Mouse (Mus musculus) CH12.LX (cell line): ENCODE results near the gene Gatad2a. TPM values are rescaled to one million over a fixed set of nuclear protein-coding genes. Genes with fewer than 3 reads are reported as not detected.

Source experiments
- DNase-seq: peaks from one replicate; pipeline ENCODE4 v3.0.0-alpha.2; 2013; ENCODE audit errors: extremely low read depth
- H3K27ac ChIP-seq: 2 replicates; pipeline ENCODE4 v1.5.1; 2012; ENCODE audit warnings: low read depth, mild to moderate bottlenecking, control low read depth, moderate library complexity; ENCODE audit not compliant: insufficient read depth
- H3K27me3 ChIP-seq: replicated peaks from 2 replicates; pipeline ENCODE3; 2012; ENCODE audit warnings: inconsistent platforms
- H3K36me3 ChIP-seq, 2 experiments: replicated peaks in 1 of 2; 2 replicates each; pipeline versions ENCODE3 to v1.6.1; 2012; ENCODE audit warnings: inconsistent platforms in 1 of 2, low read length in 1 of 2, mild to moderate bottlenecking in 1 of 2, mixed read lengths in 1 of 2, moderate library complexity in 1 of 2; ENCODE audit not compliant: control insufficient read depth in 1 of 2, insufficient read depth in 1 of 2
- H3K4me1 ChIP-seq, 2 experiments: 2 replicates each; pipeline ENCODE4 v1.6.1; 2012; ENCODE audit warnings: inconsistent platforms in 1 of 2, moderate library complexity in 1 of 2; ENCODE audit not compliant: insufficient read depth in 2 of 2, control insufficient read depth in 1 of 2
- H3K4me2 ChIP-seq: 2 replicates; pipeline ENCODE4 v1.6.1; 2012; ENCODE audit warnings: low read depth, mild to moderate bottlenecking, control low read depth; ENCODE audit not compliant: poor library complexity, insufficient read depth, severe bottlenecking
- H3K4me3 ChIP-seq, 3 experiments: fragments of 150-350 bp in 1 of 3; sonication (generic) in 1 of 3; replicated peaks in 1 of 3; 2 replicates each; pipeline versions ENCODE3 to v1.5.1; 2011 to 2012; ENCODE audit warnings: low read depth in 2 of 3, low read length in 2 of 3, mild to moderate bottlenecking in 2 of 3, moderate library complexity in 2 of 3, control low read depth in 1 of 3, improper control_type of control experiment in 1 of 3, inconsistent platforms in 1 of 3, mixed read lengths in 1 of 3; ENCODE audit not compliant: poor library complexity in 1 of 3
- H3K79me2 ChIP-seq: replicated peaks from 2 replicates; pipeline ENCODE4 v1.6.1; 2012; ENCODE audit warnings: mild to moderate bottlenecking, moderate library complexity; ENCODE audit not compliant: control insufficient read depth, poor library complexity, insufficient read depth, severe bottlenecking; ENCODE audit errors: extremely low read depth
- H3K9ac ChIP-seq: 2 replicates; pipeline ENCODE4 v1.6.1; 2012; ENCODE audit warnings: low read depth, mild to moderate bottlenecking, control low read depth, moderate library complexity; ENCODE audit not compliant: insufficient read depth
- H3K9me3 ChIP-seq: replicated peaks from 2 replicates; pipeline ENCODE3; 2012; ENCODE audit warnings: low read length, inconsistent platforms, mixed read lengths
- CTCF ChIP-seq, 2 experiments: IDR thresholded peaks in 1 of 2; conservative IDR thresholded peaks in 1 of 2; 2 replicates each; pipeline ENCODE4 v1.5.1; 2011 to 2012; ENCODE audit warnings: low read depth in 2 of 2, low read length in 2 of 2, improper control_type of control experiment in 1 of 2, inconsistent platforms in 1 of 2, mild to moderate bottlenecking in 1 of 2, moderate library complexity in 1 of 2
- RAD21 ChIP-seq: IDR thresholded peaks from 2 replicates; pipeline ENCODE4 v1.6.1; 2011; ENCODE audit warnings: low read depth, mild to moderate bottlenecking, low read length, improper control_type of control experiment, moderate library complexity
- SMC3 ChIP-seq: IDR thresholded peaks from 2 replicates; pipeline ENCODE4 v1.6.1; 2011; ENCODE audit warnings: low read depth, low read length, improper control_type of control experiment
- ZNF384 ChIP-seq: IDR thresholded peaks from 2 replicates; pipeline ENCODE4 v1.6.1; 2012; ENCODE audit warnings: low read depth, low read length, improper control_type of control experiment, inconsistent platforms
- dilution Hi-C: fragments of 300-500 bp; cut with MboI; formaldehyde crosslinking; loops from 2 replicates; pipeline ENCODE4 v1.14.3; 2020; ENCODE audit warnings: low sequenced_read_pairs; ENCODE audit not compliant: extremely low pct_unique_long_range_greater_than_20kb, extremely low pct_ligation_motif_present
- in situ Hi-C: fragments of 300-500 bp; cut with MboI; formaldehyde crosslinking; loops from 3 replicates; pipeline ENCODE4 v1.14.3; 2019; ENCODE audit warnings: low sequenced_read_pairs, low pct_ligation_motif_present, low pct_unique_long_range_greater_than_20kb, mixed read lengths
- polyA plus RNA-seq: library from polyadenylated mRNA; unstranded; fragments of >175 nt; gene quantifications from 2 replicates; pipeline ENCODE4 v1.2.1, GENCODE M21; 2012; ENCODE audit warnings: low read depth; ENCODE audit not compliant: insufficient read length
- total RNA-seq, 2 experiments: library from RNA; depleted of rRNA; stranded (reverse); fragments of 300-350 nt in 1 of 2; fragments of >200 nt in 1 of 2; gene quantifications; 2 replicates each; pipeline ENCODE4 v1.2.3; 2012 to 2014

The Gatad2a gene
- total and polyA plus RNA-seq, 3 experiments: 35.7 to 95.1 (median 70.8) TPM

- Histone ChIP-seq H3K36me3 (peaks cover 2 to 13% of the 10 kb centered on the region in 2 experiments), H3K4me1 (peaks cover 2 to 13% of the 10 kb centered on the region in 2 experiments; a peak in 2 of 4 replicates), H3K4me2 (no peak overlapping the region), H3K27ac (no peak overlapping the region), H3K79me2 (no peaks in the 10 kb centered on the region), H3K9me3 (no peaks in the 10 kb centered on the region), H3K27me3 (no peaks in the 10 kb centered on the region), H3K9ac (no peak overlapping the region), H3K4me3 (no peak overlapping the region)
- dilution Hi-C loops (no loop called here), in situ Hi-C loops (no loop called here)
- peak; percentile 10 for TF ChIP-seq RAD21
- peak; percentile 15 to 44; a peak in 3 of 4 replicates for TF ChIP-seq CTCF (conservative IDR thresholded peaks at IDR 0.05 in 1 of 2, IDR thresholded peaks at IDR 0.05 in 1 of 2; ENCODE audit: low read depth in 2 of 2, low read length in 2 of 2)
- peak; percentile 13; the same call in 1 of the 2 replicates for TF ChIP-seq SMC3
- TF ChIP-seq ZNF384: no peak
- peak; percentile 38 for DNase-seq
Observed at GRCm38 (mm10) chr8:69860807-69861206, 135.4 kb downstream of the Gatad2a start.

Other genes with a start within 250 kb of the Gatad2a start
Only the 20 nearest of the 24 such genes appear.
- 53.3 and 58.4 TPM in 2 replicates for gene Atp13a1, start 205.2 kb downstream of the Gatad2a start, total RNA-seq (2012; rRNA removed)
- 36.6 and 36.8 TPM in 2 replicates for gene Atp13a1, start 205.2 kb downstream of the Gatad2a start, total RNA-seq (2014; rRNA removed)
- gene Atp13a1, start 205.2 kb downstream of the Gatad2a start, polyA plus RNA-seq: 46.9 and 51.0 TPM in 2 replicates
- gene Zfp866, start 205.2 kb downstream of the Gatad2a start, total RNA-seq (2012; rRNA removed): 14.3 and 15.4 TPM in 2 replicates
- 14.8 and 16.0 TPM in 2 replicates for gene Zfp866, start 205.2 kb downstream of the Gatad2a start, total RNA-seq (2014; rRNA removed)
- 14.4 and 15.6 TPM in 2 replicates for gene Zfp866, start 205.2 kb downstream of the Gatad2a start, polyA plus RNA-seq
- 48.1 and 49.2 TPM in 2 replicates for gene Gmip, start 187.7 kb downstream of the Gatad2a start, total RNA-seq (2012; rRNA removed)
- 22.2 and 25.4 TPM in 2 replicates for gene Gmip, start 187.7 kb downstream of the Gatad2a start, total RNA-seq (2014; rRNA removed)
- 54.3 and 81.8 TPM in 2 replicates for gene Gmip, start 187.7 kb downstream of the Gatad2a start, polyA plus RNA-seq
- gene Lpar2, start 174.0 kb downstream of the Gatad2a start, total RNA-seq (2012; rRNA removed): 1.1 and 1.2 TPM in 2 replicates
- gene Lpar2, start 174.0 kb downstream of the Gatad2a start, total RNA-seq (2014; rRNA removed): 0.74 and 0.82 TPM in 2 replicates
- 2.5 and 3.0 TPM in 2 replicates for gene Lpar2, start 174.0 kb downstream of the Gatad2a start, polyA plus RNA-seq
- 3.1 and 5.9 TPM in 2 replicates for gene Pbx4, start 163.9 kb downstream of the Gatad2a start, total RNA-seq (2012; rRNA removed)
- gene Pbx4, start 163.9 kb downstream of the Gatad2a start, total RNA-seq (2014; rRNA removed): 1.0 and 1.5 TPM in 2 replicates
- 2.4 and 3.5 TPM in 2 replicates for gene Pbx4, start 163.9 kb downstream of the Gatad2a start, polyA plus RNA-seq
- gene Cilp2, start 108.7 kb downstream of the Gatad2a start, total RNA-seq (2012; rRNA removed): 0.08 TPM in 2 replicates
- gene Cilp2, start 108.7 kb downstream of the Gatad2a start, total RNA-seq (2014; rRNA removed): 0.04 TPM in 1 of 2 replicates, not detected in the other
- 0.07 TPM in 1 of 2 replicates, not detected in the other for gene Cilp2, start 108.7 kb downstream of the Gatad2a start, polyA plus RNA-seq
- gene Tssk6, start 94.2 kb downstream of the Gatad2a start, total RNA-seq (2012; rRNA removed): 1.5 and 1.8 TPM in 2 replicates
- gene Tssk6, start 94.2 kb downstream of the Gatad2a start, total RNA-seq (2014; rRNA removed): 0.35 and 0.44 TPM in 2 replicates
- 1.7 and 2.3 TPM in 2 replicates for gene Tssk6, start 94.2 kb downstream of the Gatad2a start, polyA plus RNA-seq
- gene Ndufa13, start 93.8 kb downstream of the Gatad2a start, total RNA-seq (2012; rRNA removed): 153 and 177 TPM in 2 replicates
- 60.9 and 74.7 TPM in 2 replicates for gene Ndufa13, start 93.8 kb downstream of the Gatad2a start, total RNA-seq (2014; rRNA removed)
- 90.1 and 104 TPM in 2 replicates for gene Ndufa13, start 93.8 kb downstream of the Gatad2a start, polyA plus RNA-seq
- gene Yjefn3, start 93.7 kb downstream of the Gatad2a start, total RNA-seq (2012; rRNA removed): 8.0 and 9.5 TPM in 2 replicates
- 3.3 and 3.6 TPM in 2 replicates for gene Yjefn3, start 93.7 kb downstream of the Gatad2a start, total RNA-seq (2014; rRNA removed)
- 8.4 and 10.5 TPM in 2 replicates for gene Yjefn3, start 93.7 kb downstream of the Gatad2a start, polyA plus RNA-seq
- gene Mau2, start 46.4 kb upstream of the Gatad2a start, total RNA-seq (2012; rRNA removed): 37.2 and 38.4 TPM in 2 replicates
- 24.4 and 25.5 TPM in 2 replicates for gene Mau2, start 46.4 kb upstream of the Gatad2a start, total RNA-seq (2014; rRNA removed)
- 15.7 and 19.5 TPM in 2 replicates for gene Mau2, start 46.4 kb upstream of the Gatad2a start, polyA plus RNA-seq
- gene Sugp1, start 46.4 kb upstream of the Gatad2a start, total RNA-seq (2012; rRNA removed): 21.8 and 24.0 TPM in 2 replicates
- 5.0 and 5.3 TPM in 2 replicates for gene Sugp1, start 46.4 kb upstream of the Gatad2a start, total RNA-seq (2014; rRNA removed)
- 43.9 and 44.2 TPM in 2 replicates for gene Sugp1, start 46.4 kb upstream of the Gatad2a start, polyA plus RNA-seq
- 1.9 and 2.4 TPM in 2 replicates for gene Tm6sf2, start 76.5 kb upstream of the Gatad2a start, total RNA-seq (2012; rRNA removed)
- 0.22 and 0.40 TPM in 2 replicates for gene Tm6sf2, start 76.5 kb upstream of the Gatad2a start, total RNA-seq (2014; rRNA removed)
- 1.8 and 2.6 TPM in 2 replicates for gene Tm6sf2, start 76.5 kb upstream of the Gatad2a start, polyA plus RNA-seq
- gene Hapln4, start 87.1 kb upstream of the Gatad2a start, total RNA-seq (2012; rRNA removed): 0.29 and 0.30 TPM in 2 replicates
- gene Hapln4, start 87.1 kb upstream of the Gatad2a start, total RNA-seq (2014; rRNA removed): 0.07 and 0.08 TPM in 2 replicates
- 0.20 and 0.30 TPM in 2 replicates for gene Hapln4, start 87.1 kb upstream of the Gatad2a start, polyA plus RNA-seq
- gene Ncan, start 124.5 kb upstream of the Gatad2a start, total RNA-seq (2012; rRNA removed): 2.1 and 2.6 TPM in 2 replicates
- gene Ncan, start 124.5 kb upstream of the Gatad2a start, total RNA-seq (2014; rRNA removed): 3.5 and 3.9 TPM in 2 replicates
- gene Ncan, start 124.5 kb upstream of the Gatad2a start, polyA plus RNA-seq: 5.3 and 6.0 TPM in 2 replicates
- gene Nr2c2ap, start 134.9 kb upstream of the Gatad2a start, total RNA-seq (2012; rRNA removed): 22.7 and 27.4 TPM in 2 replicates
- 15.6 and 16.4 TPM in 2 replicates for gene Nr2c2ap, start 134.9 kb upstream of the Gatad2a start, total RNA-seq (2014; rRNA removed)
- 61.3 and 71.3 TPM in 2 replicates for gene Nr2c2ap, start 134.9 kb upstream of the Gatad2a start, polyA plus RNA-seq
- 13.8 and 17.2 TPM in 2 replicates for gene Rfxank, start 142.8 kb upstream of the Gatad2a start, total RNA-seq (2012; rRNA removed)
- gene Rfxank, start 142.8 kb upstream of the Gatad2a start, total RNA-seq (2014; rRNA removed): 10.5 and 13.4 TPM in 2 replicates
- gene Rfxank, start 142.8 kb upstream of the Gatad2a start, polyA plus RNA-seq: 9.5 and 12.3 TPM in 2 replicates
- 56.4 and 63.9 TPM in 2 replicates for gene Borcs8, start 143.1 kb upstream of the Gatad2a start, total RNA-seq (2012; rRNA removed)
- 22.2 and 28.7 TPM in 2 replicates for gene Borcs8, start 143.1 kb upstream of the Gatad2a start, total RNA-seq (2014; rRNA removed)
- 44.0 and 45.8 TPM in 2 replicates for gene Borcs8, start 143.1 kb upstream of the Gatad2a start, polyA plus RNA-seq
- gene Mef2b, start 143.3 kb upstream of the Gatad2a start, total RNA-seq (2012; rRNA removed): 194 and 232 TPM in 2 replicates
- 60.1 and 61.0 TPM in 2 replicates for gene Mef2b, start 143.3 kb upstream of the Gatad2a start, total RNA-seq (2014; rRNA removed)
- gene Mef2b, start 143.3 kb upstream of the Gatad2a start, polyA plus RNA-seq: 130 and 168 TPM in 2 replicates
- 54.2 and 65.0 TPM in 2 replicates for gene Tmem161a, start 176.0 kb upstream of the Gatad2a start, total RNA-seq (2012; rRNA removed)
- gene Tmem161a, start 176.0 kb upstream of the Gatad2a start, total RNA-seq (2014; rRNA removed): 68.2 and 73.6 TPM in 2 replicates
- gene Tmem161a, start 176.0 kb upstream of the Gatad2a start, polyA plus RNA-seq: 42.3 and 48.5 TPM in 2 replicates
- 2.5 and 3.0 TPM in 2 replicates for gene Slc25a42, start 215.9 kb upstream of the Gatad2a start, total RNA-seq (2012; rRNA removed)
- 0.63 and 0.80 TPM in 2 replicates for gene Slc25a42, start 215.9 kb upstream of the Gatad2a start, total RNA-seq (2014; rRNA removed)
- 2.9 and 3.4 TPM in 2 replicates for gene Slc25a42, start 215.9 kb upstream of the Gatad2a start, polyA plus RNA-seq